Comparison of ENCODE assay signal across 8 mouse cellular contexts in genomic region chr2:84736312-84737161, GRCm38 (mm10). TPM values are rescaled to one million over a fixed set of nuclear protein-coding genes. Genes with fewer than 3 reads are reported as not detected.
DNase-seq lines count a peak whose midpoint lies in the region; ATAC-seq and TF ChIP-seq lines count a peak whose summit lies in the region.

No protein-coding gene starts in this region.

- no peaks in the 10 kb centered on the region for H3K9me3 ChIP-seq in hindbrain, embryonic 13.5 days
- no peaks in the 10 kb centered on the region for H3K9me3 ChIP-seq in midbrain, embryonic 16.5 days (replicated peaks; ENCODE audit: control insufficient read depth, low read length, poor library complexity, severe bottlenecking)

- ATAC-seq in hindbrain, embryonic 13.5 days (ENCODE audit: low FRiP score): no peak
- no peak for ATAC-seq in midbrain, embryonic 16.5 days

- WGBS in hindbrain, embryonic 13.5 days: 6% methylated on average over 27 of the region's 27 CpGs
- 4% methylated on average over 27 of the region's 27 CpGs for WGBS in midbrain, embryonic 16.5 days

- H3K27me3 ChIP-seq in hindbrain, embryonic 13.5 days: no peaks in the 10 kb centered on the region
- no peaks in the 10 kb centered on the region for H3K27me3 ChIP-seq in midbrain, embryonic 16.5 days (ENCODE audit: control insufficient read depth, insufficient read depth, low read depth, low read length)

- H3K36me3 ChIP-seq in hindbrain, embryonic 13.5 days: 0 out of 2 replicates have a peak, but pooled peaks cover 4% of the 10 kb centered on the region
- no peaks in the 10 kb centered on the region for H3K36me3 ChIP-seq in midbrain, embryonic 16.5 days (ENCODE audit: control insufficient read depth, insufficient read depth, low read length)

- TF ChIP-seq CTCF in left cerebral cortex, adult 2 months (IDR thresholded peaks at IDR 0.05): no peak

- H3K27ac ChIP-seq in left cerebral cortex, adult 2 months: no peak overlapping the region
- peak overlapping the region; percentile 23; the same call in 1 of the 2 replicates for H3K27ac ChIP-seq in hindbrain, embryonic 13.5 days
- H3K27ac ChIP-seq in midbrain, embryonic 16.5 days (ENCODE audit: low read length): no peak overlapping the region

- H3K4me3 ChIP-seq in left cerebral cortex, adult 2 months: peak overlapping the region; percentile 78
- H3K4me3 ChIP-seq in hindbrain, embryonic 13.5 days: peak overlapping the region; percentile 55
- H3K4me3 ChIP-seq in midbrain, embryonic 16.5 days (ENCODE audit: low read depth, low read length): peak overlapping the region; percentile 49

- intact Hi-C loops in left cerebral cortex, adult 2 months (cut with DNase I): no loop called here
- intact Hi-C loops in left cerebral cortex, postnatal 14 days (cut with DNase I): no loop called here
- intact Hi-C loops in left cerebral cortex, postnatal 10 days (cut with DNase I): loop anchor here (10.0 kb wide), 1 partner anchor 308 kb away; the partner anchor contains the start of gene Tnks1bp1

- H3K4me2 ChIP-seq in hindbrain, embryonic 13.5 days: peak overlapping the region; percentile 80
- peak overlapping the region; percentile 66 for H3K4me2 ChIP-seq in midbrain, embryonic 16.5 days (ENCODE audit: low read length)

- peaks cover 81% of the 10 kb centered on the region for H3K4me1 ChIP-seq in hindbrain, embryonic 13.5 days (replicated peaks)
- H3K4me1 ChIP-seq in midbrain, embryonic 16.5 days (ENCODE audit: control insufficient read depth, insufficient read depth, low read length): peaks cover 64% of the 10 kb centered on the region

- peak; percentile 14 to 19 for DNase-seq in left cerebral cortex, adult 2 months (ENCODE audit: extremely low spot score in 1 of 2, low spot score in 2 of 2)
- DNase-seq in left cerebral cortex, postnatal 14 days (ENCODE audit: low spot score in 2 of 2): no peak
- peak; percentile 45 for DNase-seq in embryo, embryonic 10.5 days (ENCODE audit: low spot score)
- no peak for DNase-seq in frontal cortex, postnatal 36 days (ENCODE audit: low spot score in 2 of 2)
- DNase-seq in frontal cortex, postnatal 14 days (ENCODE audit: low spot score in 2 of 2): no peak
- DNase-seq in left cerebral cortex, postnatal 10 days (ENCODE audit: extremely low spot score in 1 of 2, low spot score in 2 of 2): no peak

- peak overlapping the region; percentile 82 for H3K9ac ChIP-seq in hindbrain, embryonic 13.5 days
- H3K9ac ChIP-seq in midbrain, embryonic 16.5 days (ENCODE audit: low read depth, low read length): peak overlapping the region; percentile 65

RNA-seq across cellular contexts. Expression of gene Ypel4, which starts 2.7 kb away (rescaled TPM):
- total RNA-seq in left cerebral cortex, adult 2 months (2021): 100 to 1,000 TPM; 101 to 102 TPM
- 10 to 100 TPM; 40.1 to 41.0 TPM for total RNA-seq in left cerebral cortex, postnatal 14 days (2021)
- 22.2 and 25.4 TPM in 2 replicates for polyA plus RNA-seq in hindbrain, embryonic 13.5 days (2015; fragmentation: Nextera tagmentation; extraction: Ambion mirVana)
- polyA plus RNA-seq in midbrain, embryonic 16.5 days (2015; fragmentation: Nextera tagmentation; extraction: Ambion mirVana): 27.7 and 28.1 TPM in 2 replicates
- 10 to 100 TPM; 21.9 to 23.2 TPM for total RNA-seq in left cerebral cortex, postnatal 10 days (2021)

RNA-seq across cellular contexts. Expression of gene Gm19426, which starts 6.9 kb away (rescaled TPM):
- 1 to 10 TPM; 2.0 to 2.4 TPM for total RNA-seq in left cerebral cortex, adult 2 months (2021)
- total RNA-seq in left cerebral cortex, postnatal 14 days (2021): 1 to 10 TPM; 1.6 to 2.0 TPM
- polyA plus RNA-seq in hindbrain, embryonic 13.5 days (2015; fragmentation: Nextera tagmentation; extraction: Ambion mirVana): 5.2 and 7.0 TPM in 2 replicates
- polyA plus RNA-seq in midbrain, embryonic 16.5 days (2015; fragmentation: Nextera tagmentation; extraction: Ambion mirVana): 4.3 and 4.8 TPM in 2 replicates
- 1 to 10 TPM; 3.0 to 3.6 TPM for total RNA-seq in left cerebral cortex, postnatal 10 days (2021)

RNA-seq across cellular contexts. Expression of gene Clp1, which starts 9.4 kb away (rescaled TPM):
- total RNA-seq in left cerebral cortex, adult 2 months (2021): 10 to 100 TPM in 1 of 2 experiments, 1 to 10 TPM in 1; 8.8 to 10.2 TPM
- 1 to 10 TPM; 7.5 to 8.3 TPM for total RNA-seq in left cerebral cortex, postnatal 14 days (2021)
- polyA plus RNA-seq in hindbrain, embryonic 13.5 days (2015; fragmentation: Nextera tagmentation; extraction: Ambion mirVana): 26.7 and 28.6 TPM in 2 replicates
- 20.1 and 23.0 TPM in 2 replicates for polyA plus RNA-seq in midbrain, embryonic 16.5 days (2015; fragmentation: Nextera tagmentation; extraction: Ambion mirVana)
- 1 to 10 TPM; 8.0 to 8.3 TPM for total RNA-seq in left cerebral cortex, postnatal 10 days (2021)

RNA-seq across cellular contexts. Expression of gene Zdhhc5, which starts 21.6 kb away (rescaled TPM):
- total RNA-seq in left cerebral cortex, adult 2 months (2021): 10 to 100 TPM; 48.8 to 49.9 TPM
- 10 to 100 TPM; 41.6 to 42.9 TPM for total RNA-seq in left cerebral cortex, postnatal 14 days (2021)
- polyA plus RNA-seq in hindbrain, embryonic 13.5 days (2015; fragmentation: Nextera tagmentation; extraction: Ambion mirVana): 17.2 and 18.5 TPM in 2 replicates
- 19.5 and 21.3 TPM in 2 replicates for polyA plus RNA-seq in midbrain, embryonic 16.5 days (2015; fragmentation: Nextera tagmentation; extraction: Ambion mirVana)
- total RNA-seq in left cerebral cortex, postnatal 10 days (2021): 10 to 100 TPM; 37.0 to 38.4 TPM

RNA-seq across cellular contexts. Expression of gene Serping1, which starts 38.7 kb away (rescaled TPM):
- 1 to 10 TPM; 5.3 to 8.4 TPM for total RNA-seq in left cerebral cortex, adult 2 months (2021)
- 1 to 10 TPM; 5.9 to 6.8 TPM for total RNA-seq in left cerebral cortex, postnatal 14 days (2021)
- polyA plus RNA-seq in hindbrain, embryonic 13.5 days (2015; fragmentation: Nextera tagmentation; extraction: Ambion mirVana): 34.6 and 39.4 TPM in 2 replicates
- polyA plus RNA-seq in midbrain, embryonic 16.5 days (2015; fragmentation: Nextera tagmentation; extraction: Ambion mirVana): 28.3 and 29.0 TPM in 2 replicates
- total RNA-seq in left cerebral cortex, postnatal 10 days (2021): 1 to 10 TPM; 4.7 to 6.9 TPM

Comparison
In these comparisons a context has a peak if more than half of its experiments do, and no peak if none do; other contexts are left out.
1. DNase-seq: peak in left cerebral cortex, adult 2 months (2 of 2) and embryo, embryonic 10.5 days (single experiment); none in left cerebral cortex, postnatal 14 days (0 of 2), frontal cortex, postnatal 36 days (0 of 2), frontal cortex, postnatal 14 days (0 of 2) and left cerebral cortex, postnatal 10 days (0 of 2).
2. Peak in every context shown above with its lines, with median percentiles within 50 percentile points of each other: H3K4me3 ChIP-seq.